Mouse (Mus musculus): Measurements from ENCODE around the gene Gm8271.
"Not testable (repeated sequence)": the region's sequence is repeated elsewhere in the genome, so short reads cannot be mapped to it uniquely, and the experiment has no call there.

The Gm8271 gene

DNA sequence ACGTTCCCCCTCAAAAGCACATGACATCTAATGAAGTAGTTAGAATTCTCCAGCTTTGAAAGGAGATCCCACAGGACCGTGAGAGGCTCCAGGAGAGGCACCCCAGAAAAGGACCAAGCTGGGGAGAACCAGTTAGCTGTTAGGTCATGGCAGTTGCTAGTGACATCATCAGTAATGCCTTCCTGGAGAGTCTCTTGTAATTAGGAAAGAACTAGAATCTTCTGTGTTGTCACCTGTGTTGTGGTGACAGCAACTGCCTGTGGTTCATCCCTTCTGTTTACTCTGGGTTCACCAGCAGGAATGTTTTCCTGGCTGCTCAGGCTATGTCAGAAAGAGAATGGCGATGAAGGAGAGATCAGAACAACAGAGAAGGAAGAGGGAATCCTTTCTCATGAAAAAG is at the start of gene Gm8271:
Gene Gm8271, plus strand, starts transcription at position 301 of the 400 bp plus-strand sequence.
- not testable (repeated sequence) for DNase-seq

DNA sequence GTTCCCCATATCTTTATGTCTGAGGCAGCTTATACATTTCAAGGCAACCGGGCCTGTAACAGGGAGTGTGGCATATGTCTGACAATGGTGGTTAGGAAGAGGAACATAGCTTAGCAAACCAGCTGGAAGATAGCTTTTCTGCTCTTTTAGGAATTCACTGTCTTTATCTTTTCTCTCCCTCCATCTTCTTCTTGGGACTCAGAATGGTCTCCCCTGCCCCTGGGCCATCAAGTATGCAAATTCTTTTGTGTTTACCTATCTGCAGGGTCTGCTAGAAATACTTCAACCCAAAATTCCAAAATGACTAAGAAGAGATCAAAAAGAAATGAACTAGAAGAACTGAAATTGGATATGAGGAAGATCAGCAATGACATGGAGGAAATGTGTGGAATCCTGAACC is 21.4 kb upstream of the Gm8271 start, which contains the start of gene Gm3317:
Gene Gm3317, plus strand, starts transcription at position 301 of the 400 bp plus-strand sequence.
- DNase-seq, result not testable (repeated sequence)
